Mouse (Mus musculus) liver, embryonic 15.5 days (tissue): ENCODE results near the gene Crp. TPM values are rescaled to one million over a fixed set of nuclear protein-coding genes. Genes with fewer than 3 reads are reported as not detected.

Source experiments
- ATAC-seq: fragments of 200-750 bp; cut with Nextera tagmentation; 2 replicates; pipeline ENCODE4 v1.8.0; 2017; ENCODE audit warnings: moderate number of reproducible peaks, mild to moderate bottlenecking, moderate library complexity; ENCODE audit not compliant: insufficient read depth
- H3K27ac ChIP-seq: fragments of 300-500 bp; sonication (generic); replicated peaks from 2 replicates; pipeline ENCODE4 v1.5.1; 2015; ENCODE audit warnings: mild to moderate bottlenecking, inconsistent platforms
- H3K27me3 ChIP-seq: fragments of 300-500 bp; sonication (generic); 2 replicates; pipeline ENCODE4 v1.6.1; 2015; ENCODE audit warnings: mild to moderate bottlenecking, inconsistent platforms
- H3K36me3 ChIP-seq: fragments of 300-500 bp; sonication (generic); replicated peaks from 2 replicates; pipeline ENCODE4 v1.6.1; 2015; ENCODE audit warnings: moderate library complexity, mild to moderate bottlenecking, inconsistent platforms
- H3K4me1 ChIP-seq: fragments of 300-500 bp; sonication (generic); replicated peaks from 2 replicates; pipeline ENCODE4 v1.6.1; 2015; ENCODE audit warnings: inconsistent platforms
- H3K4me2 ChIP-seq: fragments of 300-500 bp; sonication (generic); 2 replicates; pipeline ENCODE4 v1.6.1; 2015; ENCODE audit warnings: moderate library complexity, mild to moderate bottlenecking, inconsistent platforms
- H3K4me3 ChIP-seq: fragments of 300-500 bp; sonication (generic); replicated peaks from 2 replicates; pipeline ENCODE4 v1.5.1; 2015; ENCODE audit warnings: mild to moderate bottlenecking, inconsistent platforms
- H3K9ac ChIP-seq: fragments of 300-500 bp; sonication (generic); 2 replicates; pipeline ENCODE4 v1.6.1; 2015; ENCODE audit warnings: moderate library complexity, mild to moderate bottlenecking, inconsistent platforms
- H3K9me3 ChIP-seq: fragments of 300-500 bp; sonication (generic); replicated peaks from 2 replicates; pipeline ENCODE4 v1.6.1; 2016; ENCODE audit warnings: inconsistent platforms
- WGBS: fragments of 180-500 bp; shearing (Covaris S2); methylation state at CpG from one replicate; pipeline ENCODE4 v1.1.7; 2015; ENCODE audit warnings: mixed read lengths; ENCODE audit not compliant: insufficient replicate concordance; 5-methylcytosine and 5-hydroxymethylcytosine counted together
- polyA plus RNA-seq: library from polyadenylated mRNA; unstranded; fragments of >200 nt; fragmentation: Nextera tagmentation; extraction: Ambion mirVana; gene quantifications from 2 replicates; pipeline ENCODE4 v1.2.1, GENCODE M21; 2015

Gene Crp
- polyA plus RNA-seq, 1 experiment from 2014 or later: 57.7 TPM

DNA sequence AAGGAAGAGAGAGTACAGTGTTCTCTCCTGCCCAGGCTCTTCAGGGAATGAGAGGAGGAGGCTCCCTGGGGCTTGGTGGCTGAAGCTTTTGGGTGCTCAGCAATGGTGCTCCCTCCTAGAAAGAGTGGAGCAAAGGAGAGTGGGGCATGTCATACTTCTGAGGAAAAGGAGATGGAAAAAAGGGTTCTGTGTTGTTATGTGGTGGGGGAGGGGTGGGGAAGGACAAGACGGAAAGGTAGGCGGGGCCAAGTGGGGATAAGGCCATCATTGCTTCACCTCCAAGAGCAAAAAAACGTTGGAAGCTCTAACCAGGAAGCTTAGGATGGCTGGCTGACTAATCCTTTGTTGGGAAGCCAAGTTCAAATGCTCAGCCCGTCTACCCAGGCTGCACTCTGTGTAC lies 14.1 kb downstream of the Crp start:
- no peak overlapping the region for H3K27ac ChIP-seq
- WGBS: 39% methylated on average over 4 of the region's 4 CpGs

GRCm38 (mm10) chr1:172751241-172751640 lies 53.4 kb downstream of the Crp start:
- Histone ChIP-seq H3K27me3 (no peaks in the 10 kb centered on the region), H3K4me2 (no peak overlapping the region), H3K9ac (no peak overlapping the region), H3K27ac (no peak overlapping the region), H3K4me3 (no peak overlapping the region), H3K9me3 (no peaks in the 10 kb centered on the region), H3K36me3 (no peaks in the 10 kb centered on the region), H3K4me1 (no peaks in the 10 kb centered on the region)
- ATAC-seq: no peak
- WGBS: 41% methylated on average over 3 of the region's 3 CpGs

More for the DNA sequence above, 14.1 kb downstream of the Crp start:
- Histone ChIP-seq H3K4me3 (no peak overlapping the region), H3K4me1 (no peaks in the 10 kb centered on the region), H3K36me3 (no peaks in the 10 kb centered on the region), H3K27me3 (no peaks in the 10 kb centered on the region), H3K9ac (no peak overlapping the region), H3K4me2 (no peak overlapping the region), H3K9me3 (no peaks in the 10 kb centered on the region)
- no peak for ATAC-seq

DNA sequence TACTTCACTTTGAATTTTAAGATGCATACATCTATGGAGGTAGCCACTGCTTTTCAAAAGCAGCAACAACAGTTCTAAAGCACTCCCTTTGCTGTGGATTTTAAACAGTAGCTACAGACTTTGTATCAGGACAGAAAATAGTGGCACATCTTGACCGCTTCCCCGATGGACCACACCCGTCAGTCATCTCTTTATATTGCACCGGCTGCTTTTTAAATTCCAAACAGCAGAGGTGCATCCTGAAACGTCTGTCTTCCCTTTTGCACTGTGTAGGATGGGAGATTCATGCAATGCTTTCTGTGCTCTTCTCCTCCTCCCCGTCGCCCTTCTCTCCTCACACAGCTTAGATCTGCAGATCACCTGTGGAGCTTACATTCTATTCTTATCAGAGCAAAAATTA lies 57.3 kb downstream of the Crp start:
- Histone ChIP-seq H3K9me3 (no peaks in the 10 kb centered on the region), H3K4me2 (no peak overlapping the region)
- WGBS: 53% methylated on average over 7 of the region's 7 CpGs

GRCm38 (mm10) chr1:172759525-172759924 lies 61.7 kb downstream of the Crp start:
- Histone ChIP-seq H3K36me3 (no peaks in the 10 kb centered on the region), H3K27me3 (no peaks in the 10 kb centered on the region), H3K4me2 (no peak overlapping the region), H3K4me1 (no peaks in the 10 kb centered on the region), H3K9ac (no peak overlapping the region), H3K4me3 (no peak overlapping the region), H3K27ac (no peak overlapping the region), H3K9me3 (no peaks in the 10 kb centered on the region)
- ATAC-seq: no peak
- WGBS: 65% methylated on average over 1 of the region's 1 CpGs

More for the DNA sequence above, 57.3 kb downstream of the Crp start:
- Histone ChIP-seq H3K4me3 (no peak overlapping the region), H3K27me3 (no peaks in the 10 kb centered on the region), H3K36me3 (no peaks in the 10 kb centered on the region), H3K4me1 (no peaks in the 10 kb centered on the region), H3K9ac (no peak overlapping the region), H3K27ac (no peak overlapping the region)
- no peak for ATAC-seq

GRCm38 (mm10) chr1:172779195-172779594 lies 81.3 kb downstream of the Crp start:
- Histone ChIP-seq H3K27ac (no peak overlapping the region), H3K9ac (no peak overlapping the region), H3K36me3 (no peaks in the 10 kb centered on the region), H3K9me3 (no peaks in the 10 kb centered on the region), H3K27me3 (no peaks in the 10 kb centered on the region), H3K4me1 (no peaks in the 10 kb centered on the region), H3K4me3 (no peak overlapping the region), H3K4me2 (no peak overlapping the region)
- 66% methylated on average over 5 of the region's 5 CpGs for WGBS
- ATAC-seq: no peak

GRCm38 (mm10) chr1:172785322-172785721 lies 87.5 kb downstream of the Crp start:
- no peaks in the 10 kb centered on the region for H3K36me3 ChIP-seq
- H3K27me3 ChIP-seq: no peaks in the 10 kb centered on the region
- H3K9me3 ChIP-seq: no peaks in the 10 kb centered on the region
- no peaks in the 10 kb centered on the region for H3K4me1 ChIP-seq
- no peak overlapping the region for H3K27ac ChIP-seq
- peak; percentile 49 for ATAC-seq
- 20% methylated on average over 2 of the region's 2 CpGs for WGBS
- H3K4me2 ChIP-seq: no peak overlapping the region
- H3K4me3 ChIP-seq: no peak overlapping the region
- no peak overlapping the region for H3K9ac ChIP-seq

DNA sequence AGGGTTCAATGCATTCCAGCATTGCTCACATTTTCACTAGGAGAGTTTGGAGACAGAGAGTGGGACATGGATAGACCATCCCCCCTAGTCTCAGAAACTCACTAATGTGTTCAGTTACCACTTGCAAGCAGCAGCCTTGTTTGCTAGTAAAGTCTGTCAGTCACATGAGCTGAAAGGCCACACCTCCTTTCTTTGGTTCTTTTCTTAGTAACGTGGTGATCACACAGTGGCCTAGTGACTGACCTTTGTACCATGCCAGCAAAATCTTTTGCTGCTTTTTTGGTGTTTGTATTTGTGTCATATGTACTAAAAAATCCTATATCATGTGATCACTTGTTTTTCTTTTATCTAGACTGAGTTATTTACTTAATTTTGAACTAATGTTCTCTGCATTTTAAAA lies 88.0 kb downstream of the Crp start:
- WGBS: 13% methylated on average over 1 of the region's 1 CpGs
- Histone ChIP-seq H3K4me3 (no peak overlapping the region), H3K27me3 (no peaks in the 10 kb centered on the region), H3K9ac (no peak overlapping the region), H3K9me3 (no peaks in the 10 kb centered on the region), H3K27ac (no peak overlapping the region), H3K36me3 (no peaks in the 10 kb centered on the region), H3K4me2 (no peak overlapping the region), H3K4me1 (no peaks in the 10 kb centered on the region)
- ATAC-seq: no peak

DNA sequence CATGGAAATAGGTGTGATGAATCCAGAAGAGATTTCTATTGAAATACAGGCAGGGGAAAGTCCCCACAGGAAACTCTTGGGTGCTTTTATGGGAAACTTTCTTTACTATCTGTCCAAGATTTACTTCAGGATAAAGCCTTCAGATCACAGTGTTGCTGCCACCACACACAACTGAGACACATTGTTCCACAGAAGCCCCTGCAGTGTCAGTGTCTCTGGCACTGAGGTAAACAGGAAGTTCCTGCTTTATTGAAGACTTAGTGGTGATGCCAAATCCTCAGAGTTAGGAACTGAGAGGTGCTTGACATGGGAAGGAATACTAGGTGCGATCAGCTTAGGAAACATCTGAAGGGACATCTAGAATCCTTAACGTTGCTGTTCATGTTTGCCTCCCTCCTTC lies 131.1 kb downstream of the Crp start:
- Histone ChIP-seq H3K27me3 (no peaks in the 10 kb centered on the region), H3K9me3 (no peaks in the 10 kb centered on the region), H3K4me3 (no peak overlapping the region), H3K4me1 (no peaks in the 10 kb centered on the region), H3K9ac (no peak overlapping the region), H3K4me2 (no peak overlapping the region), H3K36me3 (no peaks in the 10 kb centered on the region), H3K27ac (no peak overlapping the region)
- no peak for ATAC-seq
- 58% methylated on average over 2 of the region's 2 CpGs for WGBS

- H3K27me3 ChIP-seq: no peaks in the 10 kb centered on the region
- WGBS: 59% methylated on average over 2 of the region's 2 CpGs
- no peaks in the 10 kb centered on the region for H3K9me3 ChIP-seq
- H3K36me3 ChIP-seq: no peaks in the 10 kb centered on the region
- no peak for ATAC-seq
- no peak overlapping the region for H3K4me3 ChIP-seq
- H3K9ac ChIP-seq: no peak overlapping the region
- H3K4me1 ChIP-seq: no peaks in the 10 kb centered on the region
- no peak overlapping the region for H3K4me2 ChIP-seq
- H3K27ac ChIP-seq: no peak overlapping the region
These were observed 149.3 kb downstream of the Crp start for GRCm38 (mm10) chr1:172847044-172847761.

GRCm38 (mm10) chr1:172848171-172848570 lies 150.3 kb downstream of the Crp start:
- H3K9ac ChIP-seq: no peak overlapping the region
- no peaks in the 10 kb centered on the region for H3K27me3 ChIP-seq
- no peaks in the 10 kb centered on the region for H3K36me3 ChIP-seq
- H3K4me2 ChIP-seq: no peak overlapping the region
- H3K4me1 ChIP-seq: no peaks in the 10 kb centered on the region
- 60% methylated on average over 2 of the region's 2 CpGs for WGBS
- ATAC-seq: no peak
- no peak overlapping the region for H3K27ac ChIP-seq
- H3K9me3 ChIP-seq: no peaks in the 10 kb centered on the region
- no peak overlapping the region for H3K4me3 ChIP-seq

DNA sequence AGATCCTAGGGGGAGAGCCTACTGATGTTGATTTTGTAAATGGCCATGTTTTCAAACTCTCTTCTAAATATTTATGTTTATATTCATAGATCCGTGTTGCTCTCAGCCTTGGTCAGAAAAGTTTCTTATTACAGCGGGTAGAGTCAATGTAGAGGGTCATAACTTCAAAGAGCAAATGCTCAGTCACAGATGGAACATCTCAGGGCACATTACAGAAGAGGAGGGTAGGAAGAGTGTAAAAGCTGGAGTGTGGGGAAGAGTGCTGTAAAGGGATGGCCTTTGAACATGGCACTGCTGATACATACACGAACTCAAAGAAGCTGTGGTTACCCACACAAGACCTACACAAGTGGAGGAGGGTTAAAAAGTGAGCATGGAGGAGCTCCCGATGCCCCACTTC lies 177.4 kb downstream of the Crp start:
- Histone ChIP-seq H3K36me3 (no peaks in the 10 kb centered on the region), H3K9ac (no peak overlapping the region), H3K4me3 (no peak overlapping the region), H3K4me1 (no peaks in the 10 kb centered on the region), H3K4me2 (no peak overlapping the region), H3K27ac (no peak overlapping the region), H3K9me3 (no peaks in the 10 kb centered on the region), H3K27me3 (no peaks in the 10 kb centered on the region)
- 55% methylated on average over 4 of the region's 4 CpGs for WGBS
- no peak for ATAC-seq

DNA sequence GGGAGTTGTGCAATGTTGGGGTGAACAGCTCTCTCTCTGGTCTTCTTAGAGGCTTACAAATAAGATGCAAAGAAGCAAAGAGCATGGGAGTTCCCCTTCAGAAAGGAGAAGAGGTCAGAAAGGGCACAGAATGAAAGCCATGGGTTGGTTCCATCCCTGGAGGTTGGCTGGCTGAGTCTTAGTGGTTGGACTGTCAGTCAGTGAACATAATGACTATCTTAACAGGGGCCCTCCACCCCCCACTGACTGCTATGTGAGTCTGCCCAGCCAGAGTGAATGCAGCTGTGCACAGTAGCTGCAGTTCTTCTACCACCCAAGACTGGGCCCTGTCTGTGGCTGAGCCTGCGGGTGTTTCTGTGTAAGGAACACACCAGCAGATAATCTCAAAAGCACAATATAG lies 178.8 kb downstream of the Crp start:
- Histone ChIP-seq H3K4me2 (no peak overlapping the region), H3K27ac (no peak overlapping the region), H3K9ac (no peak overlapping the region), H3K4me1 (no peaks in the 10 kb centered on the region), H3K4me3 (no peak overlapping the region), H3K36me3 (no peaks in the 10 kb centered on the region), H3K27me3 (no peaks in the 10 kb centered on the region), H3K9me3 (no peaks in the 10 kb centered on the region)
- ATAC-seq: no peak
- WGBS: 63% methylated on average over 1 of the region's 1 CpGs
